Mouse (Mus musculus) adrenal gland, adult 18-20 months (tissue): Measurements from ENCODE around the gene Cilp. TPM values are rescaled to one million over a fixed set of nuclear protein-coding genes. Genes with fewer than 3 reads are reported as not detected.
A peak's percentile ranks its signal among the peaks of the same experiment; 100 is the strongest.

Experiments
- DNase-seq, 2 experiments: peaks; one replicate each; pipeline ENCODE4 v3.0.0; 2021 to 2022; ENCODE audit warnings: low spot score in 2 of 2
- total RNA-seq, 2 experiments: library from RNA; stranded (reverse); gene quantifications; 1 replicate in 1 of 2; 2 replicates in 1 of 2; pipeline ENCODE4 v1.2.3; 2021

Cilp gene
- total RNA-seq, 2 experiments from 2014 or later, result 3.1 to 5.9 TPM

- no peak for DNase-seq
Observed at GRCm38 (mm10) chr9:65293580-65293972, 28.6 kb downstream of the Cilp start.

- peak; percentile 97 to 98 for DNase-seq
Observed at GRCm38 (mm10) chr9:65293973-65294715, 29.2 kb downstream of the Cilp start, which contains the start of gene Clpx. Clpx (plus strand) TSS chr9:65294260.

- no peak for DNase-seq
Observed at GRCm38 (mm10) chr9:65294716-65295378, 29.9 kb downstream of the Cilp start.

- no peak for DNase-seq
Observed at GRCm38 (mm10) chr9:65297056-65297455, 32.1 kb downstream of the Cilp start.

GRCm38 (mm10) chr9:65298761-65299160, 33.8 kb downstream of the Cilp start:
- no peak for DNase-seq

DNA sequence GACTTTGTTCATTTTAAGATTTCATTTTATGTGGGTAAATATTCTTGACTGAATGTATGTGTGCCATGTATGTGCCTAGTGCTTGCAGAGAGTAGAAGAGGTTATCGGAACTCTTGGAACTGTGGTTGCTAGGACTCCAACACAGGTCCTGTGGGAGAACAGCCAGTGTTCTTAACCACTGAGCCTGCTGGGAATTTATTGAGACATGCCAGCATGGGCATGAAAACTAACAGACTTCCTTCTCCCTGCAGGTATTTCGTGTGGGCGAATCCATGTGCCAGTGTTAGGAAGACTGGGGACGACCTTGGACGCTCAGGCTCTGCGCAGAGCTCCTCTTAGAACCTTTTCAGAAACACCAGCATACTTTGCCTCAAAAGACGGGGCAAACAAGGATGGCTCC, 34.7 kb downstream of the Cilp start:
- DNase-seq, result no peak

DNA sequence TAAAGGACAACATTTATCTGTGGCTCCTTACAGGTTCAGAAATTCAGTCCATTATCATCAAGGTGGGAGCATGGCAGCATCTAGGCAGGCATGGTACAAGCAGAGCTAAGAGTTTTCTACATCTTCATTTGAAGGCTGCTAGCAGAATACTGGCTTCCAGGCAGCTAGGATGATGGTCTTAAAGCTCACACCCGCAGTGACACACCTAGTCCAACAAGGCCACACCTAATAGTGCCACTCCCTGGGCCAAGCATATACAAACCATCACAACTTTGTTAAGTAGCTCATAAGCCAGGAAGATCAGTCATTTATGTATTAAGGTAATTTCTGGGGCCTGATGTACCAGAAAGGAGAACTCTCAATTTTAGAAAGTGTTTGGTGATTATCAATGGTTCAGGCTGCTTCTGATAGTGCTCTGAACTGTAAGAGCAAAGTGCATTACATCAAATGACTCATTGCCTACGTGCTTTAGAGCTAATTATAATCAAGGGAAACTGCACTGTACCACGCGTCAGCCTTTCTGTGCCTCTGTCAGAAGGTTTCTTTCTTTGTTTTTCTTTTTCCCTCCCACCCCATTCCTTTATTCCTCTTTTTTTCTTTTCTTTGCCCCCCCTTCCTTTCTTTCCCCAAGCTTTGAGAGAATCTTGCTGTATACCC, 37.5 kb downstream of the Cilp start:
- no peak for DNase-seq

DNA sequence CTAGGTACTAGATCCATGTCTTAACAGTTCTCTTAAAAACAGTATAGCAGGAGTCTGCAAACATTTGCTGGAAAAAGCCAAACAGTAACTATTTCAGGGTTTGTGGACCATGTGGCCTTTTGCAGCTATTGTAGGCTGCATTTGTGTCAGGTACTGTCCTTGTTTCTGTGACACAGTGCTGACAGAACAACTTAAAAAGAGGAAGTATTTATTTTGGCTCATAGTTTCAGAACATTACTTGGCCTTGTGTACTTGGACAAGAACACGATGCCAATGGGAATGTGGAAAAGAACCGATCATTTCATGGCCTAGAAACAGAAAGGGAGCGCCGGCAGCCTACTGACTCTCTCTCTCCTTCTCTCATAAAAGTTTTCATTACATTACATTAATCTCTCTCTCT, 38.6 kb downstream of the Cilp start:
- DNase-seq, result no peak

DNA sequence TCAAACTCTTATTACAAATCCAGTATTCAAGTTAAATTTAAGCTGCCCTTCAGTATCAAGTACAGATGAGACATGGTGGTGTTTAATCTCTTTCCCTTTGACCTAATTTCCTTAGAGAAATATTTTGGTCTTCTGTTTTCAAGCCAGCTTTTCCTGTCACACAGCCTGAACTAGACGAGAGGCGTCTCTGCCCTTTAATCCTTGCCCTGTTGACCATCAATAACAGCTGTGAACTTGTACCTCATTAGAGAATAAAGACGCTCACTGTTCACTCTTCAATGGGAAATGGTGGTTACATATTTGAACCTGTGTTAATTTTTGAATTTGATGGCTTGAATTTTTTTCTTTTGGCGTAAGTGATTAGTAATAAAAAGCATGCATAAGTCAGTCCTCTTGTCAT, 39.3 kb downstream of the Cilp start:
- DNase-seq, result no peak

- DNase-seq, result no peak
Observed at GRCm38 (mm10) chr9:65306672-65307071, 41.7 kb downstream of the Cilp start.

DNA sequence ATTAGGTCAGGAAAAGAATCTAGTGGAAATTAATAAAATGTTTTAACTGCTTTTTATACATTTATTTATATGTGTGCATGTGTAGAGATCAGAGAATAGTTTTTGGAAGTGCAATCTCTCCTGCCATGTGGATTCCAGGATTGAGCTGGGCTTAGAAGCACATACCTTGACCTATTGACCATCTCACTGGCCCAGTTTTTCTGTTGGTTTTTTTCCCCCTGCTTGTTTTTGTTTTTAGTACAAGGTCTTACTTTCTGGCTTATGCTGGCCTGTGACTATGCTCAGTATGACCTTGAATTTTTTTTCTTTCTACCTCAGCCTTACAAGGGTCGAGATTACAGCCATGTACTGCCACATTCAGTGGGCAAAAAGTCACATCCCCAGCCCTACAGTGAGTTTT, 43.0 kb downstream of the Cilp start:
- no peak for DNase-seq

- DNase-seq, result no peak
Observed at GRCm38 (mm10) chr9:65312669-65313357, 47.8 kb downstream of the Cilp start.

DNA sequence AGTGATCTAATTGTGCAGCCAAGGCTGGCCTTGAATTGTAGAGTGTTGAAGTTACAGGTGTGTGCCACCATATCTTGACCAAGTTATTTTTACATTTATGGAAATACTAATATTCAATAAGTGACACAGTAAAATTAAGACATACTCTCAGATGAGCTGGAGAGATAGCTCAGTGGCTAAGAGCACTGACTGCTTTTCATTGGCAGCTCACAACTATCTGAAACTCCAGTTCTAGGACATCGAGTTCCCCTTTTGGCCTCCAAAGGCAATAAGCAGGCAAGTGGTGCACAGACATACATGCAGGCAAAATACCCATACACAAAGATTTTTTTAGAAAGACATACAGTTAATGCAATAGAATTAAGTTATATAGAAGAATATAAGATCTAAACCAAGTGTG, 48.9 kb downstream of the Cilp start:
- DNase-seq, result no peak

GRCm38 (mm10) chr9:65322255-65322900, 57.4 kb downstream of the Cilp start:
- DNase-seq, result no peak

- DNase-seq, result no peak
Observed at GRCm38 (mm10) chr9:65325971-65326370, 61.0 kb downstream of the Cilp start.

DNA sequence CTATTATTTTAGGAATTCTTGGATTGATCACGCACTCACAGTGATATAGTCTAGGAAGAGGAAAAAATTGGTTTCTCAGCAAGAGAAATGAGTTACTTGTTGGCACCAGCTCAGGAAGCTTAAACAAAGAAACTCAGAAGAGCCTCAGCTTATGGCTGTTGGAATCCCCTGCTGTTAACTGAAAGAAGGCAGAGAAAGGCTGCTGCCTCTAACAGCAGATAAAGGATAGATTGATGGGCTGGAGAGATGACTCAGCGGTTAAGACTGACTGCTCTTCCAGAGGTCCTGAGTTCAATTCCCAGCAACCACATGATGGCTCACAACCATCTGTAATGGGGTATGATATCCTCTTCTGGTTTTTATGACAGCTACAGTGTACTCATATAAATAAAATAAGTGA, 62.4 kb downstream of the Cilp start:
- no peak for DNase-seq

Other genes with a start within 250 kb of the Cilp start
- 100 to 1,000 TPM; 216 to 368 TPM for gene Hacd3, start 243.5 kb upstream of the Cilp start, total RNA-seq
- 10 to 100 TPM; 91.8 to 92.9 TPM for gene Dpp8, start 232.8 kb upstream of the Cilp start, total RNA-seq
- 10 to 100 TPM; 21.1 to 24.1 TPM for gene Igdcc4, start 163.7 kb upstream of the Cilp start, total RNA-seq
- gene Igdcc3, start 124.0 kb upstream of the Cilp start, total RNA-seq, result 1 to 10 TPM; 1.4 to 1.8 TPM
- 10 to 100 TPM; 12.0 to 15.3 TPM for gene Parp16, start 69.8 kb upstream of the Cilp start, total RNA-seq
- 10 to 100 TPM; 66.7 to 75.1 TPM for gene Clpx, start 29.1 kb downstream of the Cilp start, total RNA-seq
- gene Pdcd7, start 80.9 kb downstream of the Cilp start, total RNA-seq, result 10 to 100 TPM; 18.0 to 18.6 TPM
- gene Ubap1l, start 95.9 kb downstream of the Cilp start, total RNA-seq, result under 1 TPM; 0.45 to 0.86 TPM
- gene Kbtbd13, start 126.5 kb downstream of the Cilp start, total RNA-seq, result under 1 TPM; 0.17 to 0.26 TPM
- gene Rasl12, start 133.3 kb downstream of the Cilp start, total RNA-seq, result 10 to 100 TPM in 1 of 2 experiments, 1 to 10 TPM in 1; 5.7 to 31.8 TPM
- gene Slc51b, start 157.8 kb downstream of the Cilp start, total RNA-seq, result not detected
- gene Mtfmt, start 170.6 kb downstream of the Cilp start, total RNA-seq, result 10 to 100 TPM; 10.9 to 12.4 TPM
- 10 to 100 TPM; 53.2 to 64.3 TPM for gene Spg21, start 195.8 kb downstream of the Cilp start, total RNA-seq